Mouse (Mus musculus) c-Kit-positive CD71-positive TER-119-positive erythroid progenitor cells, embryonic 14.5 days (primary cell): ENCODE results near the gene Rab3gap2.

ENCODE experiments used
- DNase-seq: peaks from one replicate; pipeline ENCODE4 v3.0.0-alpha.2; 2013; ENCODE audit warnings: low spot score

The Rab3gap2 gene

DNA sequence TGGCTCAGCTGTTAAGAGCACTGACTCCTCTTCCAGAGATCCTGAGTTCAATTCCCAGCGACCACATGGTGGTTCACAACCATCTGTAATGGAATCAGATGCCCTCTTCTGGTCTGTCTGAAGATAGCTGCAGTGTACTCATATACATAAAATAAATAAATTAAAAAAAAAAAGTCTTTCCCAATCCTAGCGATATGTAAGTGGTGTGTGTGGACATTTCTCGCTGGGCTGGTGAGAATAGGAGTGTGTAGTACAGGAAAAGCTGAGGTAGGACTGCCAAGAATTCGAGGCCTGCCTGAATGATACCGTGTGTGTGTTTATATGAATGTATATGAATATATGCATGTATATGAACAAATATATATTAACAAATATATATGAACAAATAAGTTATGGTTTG is 127.4 kb downstream of the Rab3gap2 start:
- no peak for DNase-seq

DNA sequence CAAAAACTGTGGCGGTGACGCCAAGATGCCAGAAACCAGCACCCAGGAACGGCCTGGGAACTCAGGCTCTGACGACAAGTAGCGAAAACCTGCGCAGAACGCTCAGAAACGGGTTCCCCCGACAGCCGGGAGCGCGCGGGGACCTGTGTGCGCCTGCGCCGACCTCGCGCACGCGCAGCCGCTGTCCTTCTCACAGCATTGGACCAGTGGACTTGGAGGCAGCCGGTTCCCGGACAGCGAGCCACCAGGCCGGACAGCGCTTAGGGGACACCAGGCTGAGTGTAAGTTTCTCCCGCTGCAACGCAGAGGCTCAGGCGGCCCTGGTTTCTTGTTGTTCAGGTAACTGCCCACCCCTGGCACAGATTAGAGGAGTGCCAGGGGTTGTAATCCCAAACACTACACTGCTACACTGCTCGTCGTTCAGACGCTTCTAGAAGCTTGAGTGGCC is 128.1 kb downstream of the Rab3gap2 start, which contains the start of gene Bpnt1:
Bpnt1 (plus strand) TSS at position 167 of the 448 bp plus-strand sequence.
- peak; percentile 74 for DNase-seq

DNA sequence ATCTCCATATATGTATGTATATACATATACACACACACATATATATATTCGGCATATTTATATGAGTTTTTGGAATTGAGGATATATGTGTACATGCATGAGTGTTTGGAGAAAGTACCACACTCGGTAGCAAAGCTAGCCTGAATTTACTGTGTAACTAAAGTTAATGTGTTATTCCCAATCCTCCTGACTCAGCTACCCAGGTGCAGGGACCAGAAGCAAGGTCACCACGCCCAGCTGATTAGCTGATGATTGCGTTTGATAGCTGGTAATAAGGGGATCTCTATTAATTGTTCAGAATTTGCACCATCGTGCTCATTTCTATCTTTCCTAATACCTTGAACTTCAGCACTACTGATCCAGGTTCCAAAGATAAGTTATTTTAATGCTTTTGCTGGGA is 129.7 kb downstream of the Rab3gap2 start:
- DNase-seq = no peak

DNA sequence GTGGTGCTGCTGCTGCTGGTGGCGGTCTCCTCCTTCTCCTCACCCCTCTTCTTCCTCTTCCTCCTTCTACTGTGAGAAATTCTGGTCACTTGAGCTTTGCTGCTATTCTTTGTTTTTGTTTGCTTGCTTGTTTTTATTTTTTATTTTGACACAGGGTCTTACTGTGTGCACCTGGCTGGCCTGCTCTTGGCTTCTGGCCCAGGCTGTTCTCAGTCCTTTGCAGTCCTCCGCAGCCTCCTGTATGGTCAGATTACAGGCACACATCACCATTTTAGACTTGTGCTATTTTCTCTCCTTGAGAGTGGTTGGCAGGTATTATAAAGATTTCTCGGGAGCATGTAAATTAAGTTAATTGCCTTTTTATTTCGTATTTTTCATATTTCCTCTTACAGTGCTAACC is 130.2 kb downstream of the Rab3gap2 start:
- DNase-seq = no peak

DNA sequence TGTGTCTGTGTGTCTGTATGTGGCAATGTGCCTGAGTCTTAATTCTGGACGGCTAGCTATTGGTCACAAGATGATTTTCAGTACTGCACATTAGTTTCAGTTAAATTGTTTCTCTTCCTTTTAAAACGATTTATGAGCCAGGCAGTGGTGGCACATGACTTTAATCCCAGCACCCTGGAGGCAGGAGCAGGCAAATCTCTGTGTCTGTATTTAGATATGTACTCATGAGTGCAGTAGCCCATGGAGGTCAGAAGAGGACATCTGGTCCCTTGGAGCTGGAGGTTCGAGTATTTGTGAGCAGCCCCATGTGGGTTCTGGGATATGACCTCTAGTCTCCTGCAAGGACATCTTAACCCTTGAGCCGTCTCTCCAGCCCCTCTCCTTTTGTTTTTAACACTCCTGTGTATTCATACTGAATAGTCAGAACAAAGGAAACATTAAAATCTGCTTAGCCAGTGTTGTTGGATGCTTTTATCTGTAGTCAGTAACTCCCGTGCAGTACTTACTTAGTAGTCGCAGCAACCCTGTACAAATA is 131.4 kb downstream of the Rab3gap2 start:
- no peak for DNase-seq
